Mouse (Mus musculus) CD4-positive naive resting alpha-beta T cell, adult 76 days (primary cell): Measurements from ENCODE around the gene Olfr190. TPM values are rescaled to one million over a fixed set of nuclear protein-coding genes. Genes with fewer than 3 reads are reported as not detected.

Experiments used
- total RNA-seq: library from RNA; stranded (reverse); gene quantifications from one replicate; pipeline ENCODE4 v1.2.4, GENCODE M21; 2023

Gene Olfr190
- not detected for total RNA-seq

DNA sequence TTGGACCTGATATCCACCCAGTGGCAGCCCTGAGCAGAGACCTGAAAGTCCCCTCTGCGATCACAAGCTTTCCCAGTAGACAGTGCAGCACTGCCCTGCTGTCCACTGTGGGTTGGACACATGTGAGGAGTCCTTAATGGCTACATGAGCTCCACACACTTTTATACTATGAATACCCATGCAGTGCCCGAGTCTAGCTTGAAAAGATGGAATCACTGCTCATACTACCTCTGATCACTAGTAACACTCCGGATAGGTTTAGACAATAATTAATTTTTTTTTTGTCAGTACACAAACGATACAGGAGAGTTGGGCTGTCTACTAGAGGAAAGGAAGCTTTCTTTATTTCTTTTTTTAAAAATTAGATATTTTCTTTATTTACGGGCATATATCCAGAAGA is at the start of gene Olfr190:
Olfr190 (minus strand) TSS at position 101 of the 400 bp plus-strand sequence.

DNA sequence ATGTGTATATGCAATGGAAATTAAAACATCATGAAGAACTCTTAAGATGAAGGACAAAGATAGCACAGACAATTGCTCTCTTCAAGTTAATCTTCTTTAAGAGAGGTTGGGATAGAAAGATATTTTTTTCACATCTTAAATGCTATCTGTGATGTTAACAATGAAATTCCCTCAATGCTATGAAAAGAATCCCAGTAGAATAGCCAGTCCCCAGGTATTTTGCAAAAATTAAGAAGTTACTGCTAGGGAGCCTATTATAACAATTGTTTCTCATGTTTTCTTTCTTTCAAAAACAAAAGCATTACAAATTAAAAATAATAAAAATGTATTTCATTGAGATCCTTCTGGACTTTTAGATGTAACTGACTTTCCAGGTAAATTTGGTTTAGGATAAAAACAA is 43.2 kb upstream of the Olfr190 start, which contains the start of gene Olfr194:
Olfr194 (minus strand) TSS at position 101 of the 400 bp plus-strand sequence.

DNA sequence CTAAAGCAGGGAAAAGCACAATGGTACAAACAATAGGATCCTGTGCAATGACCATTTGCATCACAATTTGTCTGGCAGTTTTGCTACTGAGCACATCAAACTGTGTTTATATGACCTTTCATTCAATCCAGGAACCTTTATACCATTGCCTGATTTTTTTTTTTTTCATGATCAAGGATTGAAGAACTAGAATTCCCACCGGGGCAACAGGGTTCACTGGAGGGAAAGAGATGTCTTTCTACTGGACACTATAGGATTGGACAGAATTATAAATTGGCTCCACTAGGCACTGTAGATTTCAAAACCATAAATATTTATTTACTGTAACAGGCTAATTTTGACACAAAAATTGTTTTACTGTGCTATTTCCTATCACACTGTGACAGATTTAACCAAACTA is 34.0 kb upstream of the Olfr190 start, which contains the start of gene Olfr193:
Olfr193 (minus strand) TSS at position 101 of the 400 bp plus-strand sequence.

DNA sequence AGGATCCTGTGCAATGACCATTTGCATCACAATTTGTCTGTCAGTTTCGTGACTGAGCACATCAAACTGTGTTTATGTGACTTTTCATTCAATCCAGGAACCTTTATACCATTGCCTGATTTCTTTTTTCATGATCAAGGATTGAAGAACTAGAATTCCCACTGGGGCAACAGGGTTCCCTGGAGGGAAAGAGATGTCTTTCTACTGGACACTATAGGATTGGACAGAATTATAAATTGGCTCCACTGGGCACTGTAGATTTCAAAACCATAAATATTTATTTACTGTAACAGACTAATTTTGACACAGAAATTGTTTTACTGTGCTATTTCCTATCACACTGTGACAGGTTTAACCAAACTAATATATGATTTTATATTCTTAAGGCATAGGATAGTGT is 11.9 kb upstream of the Olfr190 start, which contains the start of gene Olfr191:
Olfr191 (minus strand) TSS at position 101 of the 400 bp plus-strand sequence.

DNA sequence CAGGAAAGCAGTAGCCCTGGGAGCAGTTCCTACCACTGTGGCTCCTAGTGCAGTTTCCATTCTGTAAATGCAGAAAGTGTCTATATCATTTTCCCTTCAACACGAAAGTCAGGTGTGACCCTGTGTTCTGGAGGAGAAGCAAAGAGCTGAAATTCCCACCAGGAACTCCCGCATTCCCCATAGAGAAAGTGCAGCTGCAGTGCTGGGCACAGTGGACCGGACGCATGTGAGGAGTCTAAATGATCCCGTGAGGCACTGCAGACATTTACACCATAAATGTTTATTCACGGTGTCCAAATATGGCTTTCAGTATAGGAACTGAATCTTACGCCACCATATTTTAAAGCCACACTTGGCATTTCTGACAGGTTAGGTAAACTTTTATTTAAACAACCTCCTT is 38.1 kb downstream of the Olfr190 start, which contains the start of gene Olfr187:
Olfr187 (minus strand) TSS at position 58 of the 400 bp plus-strand sequence.

DNA sequence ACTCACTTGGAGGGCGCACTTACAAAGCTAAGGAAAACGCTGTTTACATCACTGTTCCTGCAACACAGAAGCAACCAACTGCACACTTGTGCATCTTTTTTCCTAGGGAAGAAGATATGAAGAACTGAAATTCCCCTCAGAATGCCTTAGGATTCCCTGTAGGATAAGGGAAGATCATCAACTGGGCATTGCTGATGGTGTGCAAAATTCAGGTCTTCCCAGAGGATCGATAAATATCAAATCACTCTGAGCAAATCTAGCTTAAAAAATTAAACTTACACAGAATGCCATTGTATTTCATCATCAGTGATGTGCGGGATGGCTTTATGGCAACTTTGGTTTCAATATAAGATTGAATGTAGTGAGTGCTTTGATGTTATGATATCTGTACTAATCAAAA is 47.6 kb downstream of the Olfr190 start, which contains the start of gene Olfr186:
Olfr186 (minus strand) TSS at position 101 of the 400 bp plus-strand sequence.

Other genes with a start within 250 kb of the Olfr190 start
- not detected for gene Olfr177, start 203.2 kb downstream of the Olfr190 start, total RNA-seq
- gene Olfr178, start 185.9 kb downstream of the Olfr190 start, total RNA-seq: not detected
- not detected for gene Olfr181, start 149.2 kb downstream of the Olfr190 start, total RNA-seq
- not detected for gene Olfr180, start 148.6 kb downstream of the Olfr190 start, total RNA-seq
- gene Olfr183, start 82.6 kb downstream of the Olfr190 start, total RNA-seq: not detected
- gene Olfr186, start 47.7 kb downstream of the Olfr190 start, total RNA-seq: not detected
- gene Olfr187, start 38.2 kb downstream of the Olfr190 start, total RNA-seq: not detected
- gene Olfr191, start 11.8 kb upstream of the Olfr190 start, total RNA-seq: not detected
- gene Olfr193, start 33.9 kb upstream of the Olfr190 start, total RNA-seq: not detected
- not detected for gene Olfr194, start 43.1 kb upstream of the Olfr190 start, total RNA-seq
- not detected for gene Olfr195, start 69.0 kb upstream of the Olfr190 start, total RNA-seq
- not detected for gene Olfr196, start 92.4 kb upstream of the Olfr190 start, total RNA-seq
- not detected for gene Olfr198, start 125.5 kb upstream of the Olfr190 start, total RNA-seq
- gene Olfr199, start 141.8 kb upstream of the Olfr190 start, total RNA-seq: not detected
- not detected for gene Olfr201, start 194.6 kb upstream of the Olfr190 start, total RNA-seq
- not detected for gene Olfr202, start 208.8 kb upstream of the Olfr190 start, total RNA-seq
- gene Olfr203, start 220.9 kb upstream of the Olfr190 start, total RNA-seq: not detected
- not detected for gene Olfr204, start 240.2 kb upstream of the Olfr190 start, total RNA-seq